Mouse (Mus musculus): Measurements from ENCODE around the gene Dpysl5. TPM values are rescaled to one million over a fixed set of nuclear protein-coding genes. Genes with fewer than 3 reads are reported as not detected.
"Not testable (repeated sequence)": the region's sequence is repeated elsewhere in the genome, so short reads cannot be mapped to it uniquely, and the experiment has no call there.

Dpysl5 gene
- total RNA-seq (2021) = 1 to 10 TPM; 1.0 to 2.0 TPM
- long read RNA-seq, experiment 1, partial matches to known transcripts = 0 of 2 reads
- long read RNA-seq, experiment 1, other reads (novel, unspliced or antisense) = 2 of 2 reads
- long read RNA-seq, experiment 2 = 0 reads

DNA sequence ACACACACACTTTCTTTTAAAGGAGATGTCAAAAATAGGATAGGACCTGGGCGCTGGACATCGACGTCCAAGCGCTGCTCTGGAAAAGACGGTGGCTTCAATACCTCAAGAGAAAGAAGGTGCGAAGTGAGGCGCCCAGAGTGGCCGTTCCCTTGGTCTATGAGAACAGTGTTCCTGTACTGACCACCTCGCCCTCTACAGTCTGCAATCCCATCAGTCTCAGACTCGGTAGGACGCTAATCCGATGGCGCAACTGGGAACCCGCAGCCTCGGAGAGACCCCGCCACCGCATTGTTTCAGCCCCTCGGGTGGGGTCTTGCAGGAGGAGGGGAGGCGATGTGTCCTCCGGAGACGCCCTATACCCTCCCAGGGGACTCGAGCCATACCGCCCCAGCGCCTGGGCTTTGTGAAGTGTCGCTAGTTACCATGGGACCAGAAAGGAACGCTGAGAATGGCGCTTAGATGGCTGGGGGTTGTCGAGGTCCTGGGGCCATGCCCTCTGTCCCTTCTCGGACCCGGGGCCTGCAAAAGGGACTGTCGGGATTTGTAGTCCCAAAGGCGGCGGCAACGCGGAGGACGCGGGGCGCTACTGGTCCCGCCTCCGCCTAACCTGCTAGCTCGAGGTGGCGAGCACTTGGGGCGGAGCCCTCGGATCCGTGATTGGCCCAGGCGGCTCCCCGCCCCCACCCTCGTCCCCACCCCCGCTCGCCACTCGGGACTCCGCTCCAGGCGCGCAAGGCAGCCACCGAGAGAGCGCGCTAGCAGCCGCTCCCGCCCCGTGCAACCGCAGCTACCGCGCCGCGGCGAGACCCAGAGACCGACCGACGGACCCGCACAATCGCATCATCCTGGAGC, at the start of gene Dpysl5:
Dpysl5 (plus strand) TSS at position 418 of the 855 bp plus-strand sequence.
- peak; percentile 83 for DNase-seq

DNA sequence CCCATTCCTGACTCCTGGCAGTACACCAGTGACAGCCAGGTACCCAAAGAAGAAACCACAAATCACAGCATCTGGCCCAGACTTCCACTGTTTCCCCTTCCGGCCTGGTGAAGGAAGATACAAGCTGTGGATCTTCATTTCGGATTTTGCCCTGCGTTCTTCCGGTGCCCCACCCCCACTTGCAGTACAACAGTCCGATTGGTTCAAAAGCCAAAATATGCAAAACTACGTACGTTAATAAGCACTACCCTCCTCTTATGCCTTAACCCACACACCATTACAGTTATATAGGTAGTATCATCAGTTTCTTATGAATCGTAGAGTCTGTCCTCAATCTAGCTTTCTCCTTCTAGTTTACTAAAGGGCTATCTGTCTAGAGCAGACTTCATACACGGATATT, 46.0 kb upstream of the Dpysl5 start:
- no peak for DNase-seq

DNA sequence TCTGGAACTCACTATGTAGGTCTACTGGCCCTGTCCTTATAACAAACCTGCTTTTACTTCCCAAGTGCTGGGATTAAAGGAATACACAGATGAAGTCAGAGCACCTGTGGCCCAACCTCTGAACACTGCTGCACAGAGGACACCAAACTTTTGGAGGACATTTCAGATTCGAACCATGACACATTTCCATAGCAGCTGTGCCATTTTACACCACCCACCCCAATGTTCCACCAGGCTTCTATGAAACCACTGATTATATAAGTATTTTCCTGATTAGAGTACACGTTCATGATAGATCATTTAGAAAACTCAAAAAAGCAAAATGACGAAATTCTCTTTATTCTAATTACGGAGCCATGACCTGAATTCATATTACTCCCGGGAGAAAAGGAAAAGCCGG, 45.4 kb upstream of the Dpysl5 start:
- no peak for DNase-seq

DNA sequence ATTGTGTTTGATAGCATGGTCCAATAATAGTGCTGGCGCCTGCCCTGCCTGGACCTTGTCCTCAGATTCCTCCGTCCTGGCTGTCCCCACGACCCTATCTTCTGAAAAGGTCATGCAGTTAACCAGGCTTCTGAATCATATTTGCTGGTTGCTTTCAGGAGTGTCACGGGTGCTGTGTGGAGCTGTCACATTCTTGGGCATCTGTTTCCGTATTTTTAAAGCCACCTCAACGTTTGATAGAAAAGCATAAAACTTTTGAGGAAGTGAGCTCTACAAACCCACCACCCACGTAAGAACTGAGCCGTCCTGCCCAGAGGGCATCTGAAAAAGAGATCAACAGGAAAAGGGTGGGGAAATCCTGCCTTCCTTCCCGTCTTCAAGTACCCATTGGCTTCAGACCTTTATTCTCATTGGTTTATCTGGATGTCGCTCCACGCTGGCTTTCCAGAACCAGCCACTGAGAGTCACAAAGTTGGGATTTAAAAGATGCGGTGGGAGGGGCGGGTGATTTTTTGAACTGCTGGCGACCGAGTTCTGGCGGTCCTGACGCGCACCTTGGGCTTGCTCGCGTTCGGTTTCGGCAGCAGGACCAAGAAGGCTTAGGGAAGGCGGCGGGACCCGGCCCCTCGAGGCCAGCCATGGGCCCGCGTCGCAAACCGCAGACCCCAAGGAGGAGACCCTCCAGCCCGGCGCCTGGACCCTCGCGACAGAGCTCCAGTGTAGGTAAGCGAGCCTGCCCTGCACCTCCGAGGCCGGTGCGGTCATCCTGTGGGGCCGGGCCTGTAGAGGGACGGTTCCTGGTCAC, 44.8 kb upstream of the Dpysl5 start, which contains the start of gene Cenpa:
Cenpa (plus strand) TSS at position 387 of the 805 bp plus-strand sequence.
- DNase-seq = peak; percentile 90

DNA sequence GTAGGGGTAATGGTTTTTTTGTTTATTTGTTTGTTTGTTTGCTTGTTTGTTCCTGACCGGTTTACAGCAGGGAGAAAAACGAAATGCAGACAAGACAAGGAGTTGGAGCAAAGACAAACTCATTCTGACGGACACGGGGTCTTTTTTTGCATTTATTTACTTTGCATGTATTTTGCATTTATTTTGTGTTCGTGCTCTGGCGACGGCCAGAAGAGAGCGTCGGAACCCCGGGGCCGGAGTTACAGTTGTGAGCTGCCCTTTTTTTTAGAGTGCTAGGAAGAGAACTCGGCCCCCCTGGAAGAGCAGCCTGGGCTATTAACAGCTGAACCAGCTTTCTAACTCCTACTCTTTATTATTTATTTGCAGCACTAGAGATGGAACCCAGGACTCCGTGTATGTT, 44.1 kb upstream of the Dpysl5 start:
- no peak for DNase-seq

DNA sequence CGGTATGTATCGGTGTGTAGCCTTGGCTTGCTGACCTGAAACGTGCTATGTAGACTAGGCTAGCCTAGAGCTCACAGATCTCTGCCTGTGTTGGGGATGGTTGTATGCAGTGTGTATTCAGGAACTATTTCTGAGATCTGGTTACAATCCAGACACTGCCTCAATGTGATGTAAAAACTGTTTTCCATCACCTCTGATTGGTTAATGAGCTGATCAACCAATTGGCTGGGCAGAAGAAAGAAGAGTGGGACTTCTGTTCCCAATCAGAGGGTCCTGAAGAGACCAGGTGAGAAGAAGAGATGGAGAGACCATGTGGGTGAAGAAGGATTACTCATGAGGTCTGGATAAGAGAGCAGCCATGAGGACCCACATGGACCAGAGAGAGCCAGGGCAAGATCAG, 43.7 kb upstream of the Dpysl5 start:
- DNase-seq = no peak

DNA sequence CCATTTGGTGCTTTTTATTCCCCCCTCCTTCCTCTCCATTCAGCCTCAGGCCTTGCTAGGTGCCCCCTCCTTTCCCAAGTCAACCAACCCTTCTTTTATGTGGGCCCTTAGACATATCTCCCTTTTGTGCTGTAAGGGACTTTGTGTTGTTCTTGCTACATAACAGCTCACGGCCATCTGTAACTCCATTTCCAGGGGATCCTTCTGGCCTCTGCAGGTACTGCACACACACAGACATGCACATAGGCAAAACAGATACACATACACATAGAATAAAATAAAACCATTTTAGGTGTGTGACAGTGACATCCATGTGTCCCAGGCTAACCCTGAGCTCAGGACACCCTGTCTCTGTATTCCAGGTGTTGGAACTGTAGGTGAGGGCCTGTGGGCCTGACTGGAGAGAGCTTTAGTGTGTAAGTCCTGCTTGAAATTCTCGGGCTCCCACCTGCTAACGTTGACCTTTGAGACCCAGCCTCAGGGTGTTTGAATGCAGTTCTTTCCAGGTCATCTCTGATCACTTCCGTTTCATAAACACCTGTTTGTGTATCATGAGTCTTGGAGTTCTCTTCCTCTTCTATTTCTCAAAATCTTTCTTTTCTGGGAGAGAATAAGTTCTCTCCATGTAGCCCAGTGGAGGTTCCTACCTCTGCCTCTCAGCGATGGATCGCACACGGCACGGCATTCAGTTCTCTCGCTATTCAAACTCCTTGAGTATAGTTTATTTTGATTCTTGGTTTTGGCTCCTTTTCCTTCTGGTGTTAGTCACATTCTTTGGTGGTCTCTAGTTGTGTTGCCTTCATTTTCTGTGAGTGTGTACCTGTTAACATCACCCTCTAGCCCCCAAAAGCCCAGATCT, 42.5 kb upstream of the Dpysl5 start:
- DNase-seq = no peak

DNA sequence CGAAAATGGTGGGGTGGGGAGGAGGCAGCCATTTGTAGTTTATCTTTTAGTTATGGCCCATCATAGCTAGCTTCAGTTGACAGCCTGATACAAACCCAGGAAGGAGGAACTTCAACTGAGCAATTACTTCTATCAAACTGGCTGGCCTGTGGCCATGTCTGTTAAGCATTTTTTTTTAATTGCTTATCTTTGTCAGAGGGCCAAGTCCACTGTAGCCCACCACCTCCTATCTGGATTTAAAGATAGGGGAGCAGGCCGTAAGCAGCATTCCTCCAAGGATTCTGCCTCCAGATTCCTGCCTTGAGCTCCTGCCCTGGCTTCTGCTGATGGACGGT, 41.9 kb upstream of the Dpysl5 start:
- no peak for DNase-seq

DNA sequence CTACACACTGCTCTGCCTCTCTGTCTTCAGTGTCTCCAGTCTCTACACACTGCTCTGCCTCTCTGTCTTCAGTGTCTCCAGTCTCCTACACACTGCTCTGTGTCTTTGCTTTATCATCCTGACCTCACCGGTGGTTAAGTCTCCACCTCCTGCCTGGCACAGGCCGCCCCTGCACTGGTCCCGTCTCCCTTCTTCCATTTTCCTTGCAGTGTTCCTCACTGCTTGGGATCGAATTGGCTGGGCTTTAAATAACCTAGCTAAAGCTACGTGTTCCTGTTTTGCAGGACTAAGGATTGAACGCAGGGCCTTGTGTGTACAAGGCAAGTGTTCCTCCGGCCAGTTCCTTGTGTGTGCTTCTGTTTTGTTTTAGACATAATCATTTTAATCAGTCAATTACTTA, 41.3 kb upstream of the Dpysl5 start:
- no peak for DNase-seq

DNA sequence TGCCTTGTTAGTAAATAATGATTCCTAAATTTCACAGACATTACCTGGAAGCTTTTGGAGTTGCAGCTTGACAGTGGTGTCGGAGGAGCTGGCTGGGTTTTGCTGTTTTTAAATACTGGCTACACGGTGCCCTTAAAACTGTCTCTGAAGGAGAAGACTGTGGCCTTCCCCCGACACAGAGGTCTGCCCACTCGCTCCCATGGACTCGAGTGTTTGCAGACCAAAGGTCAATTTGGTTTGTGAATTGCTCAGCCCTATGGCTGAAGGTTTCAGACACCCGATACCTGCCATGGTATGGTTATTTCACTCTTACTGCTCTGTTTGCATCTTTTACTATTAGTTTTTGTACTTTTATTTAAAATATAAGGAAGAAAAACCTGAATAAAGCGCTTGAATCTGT, 37.4 kb upstream of the Dpysl5 start:
- DNase-seq = no peak

DNA sequence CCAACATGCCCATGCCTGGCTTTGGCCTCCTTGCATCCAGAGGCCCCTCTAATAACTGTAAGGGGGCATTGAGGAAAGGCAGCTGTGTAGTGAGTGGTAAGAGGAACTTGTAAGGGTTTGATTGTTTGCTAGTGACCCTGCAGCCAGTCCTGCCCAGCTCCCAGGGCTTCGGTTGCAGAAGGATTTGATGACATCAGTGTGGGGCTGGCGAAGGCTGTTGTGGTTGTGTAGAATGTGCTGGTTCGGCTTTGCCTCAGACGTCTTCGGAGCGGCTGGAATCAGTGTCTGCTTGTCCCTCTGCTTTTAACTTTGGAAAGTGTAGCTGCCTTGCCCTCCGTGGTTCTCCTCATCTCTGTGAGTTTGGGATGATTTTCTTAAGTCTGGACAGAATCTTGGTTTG, 34.6 kb upstream of the Dpysl5 start:
- no peak for DNase-seq

DNA sequence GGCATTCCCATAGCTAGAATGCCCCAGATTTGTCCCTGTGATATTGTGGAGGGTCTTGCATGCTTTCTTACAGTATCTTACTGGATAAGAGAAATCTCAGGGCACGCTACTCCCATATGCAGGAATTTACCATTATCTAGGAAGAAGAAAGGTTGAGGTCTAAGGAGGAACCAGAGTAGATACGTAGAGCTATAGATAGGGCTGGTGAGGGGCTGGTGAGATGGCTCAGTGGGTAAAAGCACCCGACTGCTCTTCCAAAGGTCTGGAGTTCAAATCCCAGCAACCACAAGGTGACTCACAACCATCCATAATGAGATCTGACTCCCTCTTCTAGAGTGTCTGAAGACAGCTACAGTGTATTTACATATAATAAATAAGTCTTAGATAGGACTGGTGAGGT, 33.3 kb upstream of the Dpysl5 start:
- not testable (repeated sequence) for DNase-seq

DNA sequence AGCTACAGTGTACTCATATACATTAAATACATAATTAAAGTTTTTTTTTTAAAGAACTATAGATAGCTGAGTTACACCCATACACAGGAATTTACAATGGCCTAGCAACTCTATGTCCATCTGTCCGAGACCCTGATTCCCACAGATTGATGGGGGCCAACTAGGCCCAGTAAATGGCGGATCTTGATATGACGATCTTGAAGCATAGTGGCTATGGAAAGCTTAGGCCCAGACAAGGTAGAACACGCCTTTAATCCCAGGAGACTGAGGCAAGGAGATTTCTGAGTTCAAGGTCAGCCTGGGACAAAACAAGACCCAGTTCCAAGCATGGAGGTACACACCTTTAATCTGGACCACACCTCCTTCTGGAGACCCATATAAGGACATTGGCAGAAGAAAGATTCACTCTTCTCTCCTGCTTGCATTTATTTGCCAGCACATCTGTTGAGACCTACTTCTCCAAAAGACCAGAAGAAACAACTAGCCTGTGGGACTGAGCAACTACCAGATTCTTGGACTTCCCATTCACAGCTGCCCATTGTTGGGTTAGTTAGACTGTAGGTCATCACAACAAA, 32.6 kb upstream of the Dpysl5 start:
- no peak for DNase-seq

DNA sequence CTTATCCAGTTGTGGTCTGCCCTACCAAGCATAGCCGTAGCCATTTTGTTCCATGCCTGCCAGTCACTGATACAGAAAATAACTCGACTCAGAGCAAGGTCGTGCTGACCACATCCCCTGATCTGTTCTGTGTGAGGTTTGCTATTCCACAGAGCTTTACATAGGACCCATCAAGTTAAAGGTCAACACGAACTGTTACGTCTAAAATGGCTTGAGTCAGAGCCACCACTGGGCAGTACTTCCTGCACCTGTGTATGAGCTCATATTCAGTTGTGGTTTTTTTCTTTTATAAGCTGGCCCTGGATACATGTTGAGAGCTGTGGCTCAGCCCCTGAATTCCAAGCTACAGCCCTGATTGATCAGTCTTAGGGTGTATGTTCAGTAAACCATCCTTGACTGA, 31.8 kb upstream of the Dpysl5 start:
- no peak for DNase-seq

DNA sequence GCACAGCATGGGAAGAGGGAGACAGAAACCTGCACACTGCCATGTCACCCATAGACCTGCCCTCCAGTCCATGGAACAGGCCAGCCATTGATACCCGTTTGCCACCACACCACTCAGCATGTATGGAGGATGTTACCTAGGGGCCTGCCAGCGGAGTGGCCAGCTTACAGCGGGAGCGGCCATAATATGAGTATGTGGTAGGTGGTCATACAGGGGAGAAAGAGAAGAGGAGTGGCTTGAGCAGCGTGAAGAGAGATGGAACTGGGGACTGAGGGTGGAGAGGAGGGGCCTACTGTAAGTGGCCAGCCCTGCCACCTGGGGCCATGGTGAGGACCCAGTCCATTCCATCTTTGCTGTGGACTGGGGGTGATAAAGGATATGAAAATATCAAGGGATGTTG, 29.4 kb upstream of the Dpysl5 start:
- DNase-seq = no peak

DNA sequence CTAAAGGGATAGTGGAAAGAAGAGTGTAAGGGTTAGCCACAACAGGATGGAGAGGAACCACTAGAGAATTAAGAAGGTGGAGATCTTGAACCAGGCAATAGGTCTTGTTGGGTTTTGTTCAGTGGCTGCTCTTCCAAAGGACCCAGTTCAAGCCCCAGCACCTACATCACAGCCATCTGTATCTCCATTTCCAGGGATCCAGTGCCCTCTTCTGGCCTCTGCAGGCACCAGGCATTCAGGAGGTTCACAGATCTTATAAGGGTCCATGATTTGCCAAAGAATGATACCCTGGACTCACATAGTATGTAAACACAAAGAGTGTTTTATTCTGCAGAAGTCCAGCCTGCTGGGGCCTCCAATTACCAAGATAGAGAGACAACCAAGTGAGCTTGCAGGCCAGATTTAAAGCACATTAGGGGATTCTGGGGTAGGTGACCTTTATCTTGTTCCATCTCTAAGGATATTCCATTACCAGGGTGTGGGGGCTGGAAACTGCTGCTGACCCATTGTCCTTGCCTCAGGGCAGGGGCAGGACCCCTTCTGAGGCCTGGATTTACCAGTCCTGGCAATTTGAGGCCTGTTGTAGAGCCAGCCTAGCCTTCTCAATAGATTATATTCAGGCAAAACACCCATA, 28.3 kb upstream of the Dpysl5 start:
- no peak for DNase-seq

DNA sequence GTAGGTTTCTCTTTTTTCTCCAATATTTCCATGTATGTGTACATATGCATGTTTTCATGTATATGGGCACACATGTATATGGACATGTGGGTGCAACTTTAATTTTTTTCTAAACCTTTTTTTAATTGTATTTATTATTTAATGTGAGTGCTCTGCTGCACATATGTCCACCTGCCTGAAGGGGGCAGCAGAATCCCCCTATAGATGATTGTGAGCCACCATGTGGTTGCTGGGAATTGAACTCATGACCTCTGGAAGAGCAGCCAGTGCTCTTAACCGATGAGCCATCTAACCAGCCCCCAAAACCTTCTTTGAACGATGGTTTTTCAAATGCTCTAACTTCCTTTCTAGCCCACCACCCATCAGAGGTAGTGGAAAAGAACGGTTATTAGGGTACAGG, 27.4 kb upstream of the Dpysl5 start:
- DNase-seq = no peak

DNA sequence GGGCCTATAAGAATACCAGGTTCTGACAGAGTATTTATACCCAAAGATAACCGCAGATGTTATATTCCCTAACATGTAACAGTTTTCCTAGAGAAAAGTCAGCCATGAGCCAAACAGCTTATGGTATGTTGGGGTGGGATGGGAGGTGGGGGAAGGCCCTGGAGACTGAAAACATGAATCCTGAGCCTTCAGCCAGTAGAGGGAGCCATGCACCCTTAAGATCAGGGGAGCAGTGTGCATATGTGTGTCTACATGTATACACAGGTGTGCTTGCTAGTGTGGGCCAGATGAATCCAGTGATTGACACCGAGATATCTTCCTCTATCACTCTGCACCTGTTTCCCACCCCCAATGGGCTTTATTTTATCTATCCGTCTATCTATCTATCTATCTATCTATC, 24.6 kb upstream of the Dpysl5 start:
- no peak for DNase-seq

DNA sequence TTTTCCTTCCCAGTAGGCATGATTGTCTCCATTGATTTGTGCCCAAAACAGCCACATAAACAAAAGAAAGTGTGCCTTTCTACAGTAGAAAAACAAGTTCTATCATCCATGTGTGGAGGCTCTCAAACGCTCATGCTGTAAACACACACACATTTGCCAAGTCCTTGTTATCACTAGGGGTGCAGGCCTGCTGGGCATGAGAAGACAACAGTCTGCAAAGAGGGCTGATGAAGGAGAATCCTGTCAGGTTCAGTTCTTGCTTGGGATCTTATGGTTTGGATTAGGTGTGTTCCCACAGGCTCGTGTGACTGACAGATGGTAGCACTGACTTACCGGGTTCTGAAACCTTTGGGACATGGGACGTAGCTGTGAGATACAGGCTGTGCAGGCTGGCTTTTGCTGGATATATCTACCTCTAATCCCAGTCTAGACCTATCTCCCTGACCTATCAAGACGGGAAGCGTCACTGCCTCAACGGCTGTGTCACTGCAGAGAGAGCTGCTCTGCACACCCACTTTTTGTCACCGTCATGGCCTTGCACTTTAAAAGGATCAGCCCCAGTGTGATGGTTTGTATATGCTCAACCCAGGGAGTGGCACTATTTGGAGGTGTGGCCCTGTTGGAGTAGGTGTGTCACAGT, 10.9 kb upstream of the Dpysl5 start:
- DNase-seq = no peak

DNA sequence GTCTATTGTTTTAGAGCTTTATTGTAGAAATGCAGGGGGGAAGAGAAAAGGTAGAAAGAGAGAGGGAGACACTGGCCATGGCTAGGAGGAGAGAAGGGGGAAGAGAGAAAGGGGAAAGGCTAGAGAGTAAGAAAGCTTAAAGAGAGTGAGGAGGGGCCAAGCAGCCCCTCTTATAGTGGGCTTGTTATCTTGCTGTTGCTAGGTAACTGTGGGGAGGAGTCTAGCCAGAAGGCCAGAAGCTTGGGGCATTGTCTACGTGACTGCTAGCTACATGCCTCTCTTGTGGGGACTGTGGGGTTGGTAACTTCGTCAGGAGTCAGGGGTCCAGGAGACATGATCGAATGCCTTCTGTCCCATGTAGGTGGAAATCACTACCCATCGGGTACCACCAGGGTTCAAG, 10.0 kb upstream of the Dpysl5 start:
- DNase-seq = not testable (repeated sequence)

DNA sequence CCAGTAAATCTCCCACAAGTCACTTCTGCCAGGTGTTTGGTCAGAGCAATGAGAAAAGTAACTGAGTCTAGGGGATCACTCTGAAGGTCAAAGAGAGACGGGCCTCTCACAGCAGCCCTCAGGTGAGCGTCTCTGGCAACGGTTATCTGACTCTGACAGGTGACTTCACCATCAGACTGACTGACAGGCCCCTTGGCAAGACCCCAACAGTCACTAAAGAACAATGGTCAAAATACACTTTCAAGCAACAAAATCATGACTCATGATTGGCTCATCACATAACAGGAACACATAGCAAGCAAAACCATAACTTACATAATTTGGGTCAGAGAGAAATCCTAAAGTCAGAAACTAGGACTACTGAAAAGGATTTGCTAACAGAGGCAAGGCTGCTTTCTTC, 9.5 kb upstream of the Dpysl5 start:
- DNase-seq = no peak

Data from gastrocnemius, postnatal 25 days (tissue).